Mouse (Mus musculus): ENCODE data around the gene Ptgfrn. TPM values are rescaled to one million over a fixed set of nuclear protein-coding genes. Genes with fewer than 3 reads are reported as not detected.

Gene Ptgfrn
- total RNA-seq (2012; rRNA removed) (not detected in 2 replicates), polyA plus RNA-seq (2012; ENCODE audit: insufficient read depth in 1 of 2, insufficient read length in 2 of 2, low read depth in 1 of 2, low replicate concordance in 2 of 2, missing spikeins in 1 of 2) (not detected)

GRCm38 (mm10) chr3:101110043-101110837 is at the start of gene Ptgfrn:
Gene Ptgfrn, minus strand, starts transcription at chr3:101110278.
- H3K79me2 ChIP-seq (ENCODE audit: control insufficient read depth, insufficient read depth, low read length, poor library complexity), result no peaks in the 10 kb centered on the region

GRCm38 (mm10) chr3:101159701-101160100 is 49.6 kb upstream of the Ptgfrn start:
- H3K4me1 ChIP-seq (ENCODE audit: control insufficient read depth in 1 of 2, insufficient read depth in 2 of 2, low read length in 2 of 2), result no peaks in the 10 kb centered on the region
- no peaks in the 10 kb centered on the region for H3K36me3 ChIP-seq (ENCODE audit: control insufficient read depth in 1 of 2, insufficient read depth in 2 of 2, low read length in 2 of 2)
- TF ChIP-seq USF1 (IDR thresholded peaks at IDR 0.05; ENCODE audit: low read depth, low read length), result no peak
- no peak for TF ChIP-seq MYB (IDR thresholded peaks at IDR 0.05; ENCODE audit: low read depth, low read length)
- TF ChIP-seq CTCF (IDR thresholded peaks at IDR 0.05 in 2 of 3, conservative IDR thresholded peaks at IDR 0.05 in 1 of 3; ENCODE audit: control insufficient read depth in 1 of 3, insufficient read depth in 1 of 3, low read depth in 2 of 3, low read length in 3 of 3, poor library complexity in 1 of 3, severe bottlenecking in 1 of 3), result no peak
- TF ChIP-seq POLR2A (IDR thresholded peaks at IDR 0.05; ENCODE audit: control insufficient read depth in 1 of 2, insufficient read depth in 1 of 2, low read depth in 1 of 2, low read length in 2 of 2, poor library complexity in 1 of 2), result no peak
- TF ChIP-seq ZMIZ1 (IDR thresholded peaks at IDR 0.05; ENCODE audit: low read depth, low read length), result no peak
- TF ChIP-seq GATA1 (IDR thresholded peaks at IDR 0.05; ENCODE audit: low read depth, low read length), result no peak
- no peak for TF ChIP-seq KAT2A (conservative IDR thresholded peaks at IDR 0.05; ENCODE audit: low read depth, low read length)
- TF ChIP-seq E2F4 (IDR thresholded peaks at IDR 0.05; ENCODE audit: borderline replicate concordance, low read depth, low read length), result no peak
- TF ChIP-seq RAD21 (IDR thresholded peaks at IDR 0.05; ENCODE audit: low read depth, low read length), result no peak
- TF ChIP-seq POLR2AphosphoS5 (IDR thresholded peaks at IDR 0.05; ENCODE audit: borderline replicate concordance, low read depth, low read length), result no peak
- no peak for TF ChIP-seq TBP (IDR thresholded peaks at IDR 0.05; ENCODE audit: low read depth, low read length)
- no peak for TF ChIP-seq GABPA (IDR thresholded peaks at IDR 0.05; ENCODE audit: low read depth, low read length)
- no peak for TF ChIP-seq POLR2AphosphoS2 (IDR thresholded peaks at IDR 0.05; ENCODE audit: low read length)
- TF ChIP-seq MAX (IDR thresholded peaks at IDR 0.05; ENCODE audit: low read length), result no peak
- TF ChIP-seq UBTF (IDR thresholded peaks at IDR 0.05; ENCODE audit: borderline replicate concordance, insufficient read depth, low read depth, low read length), result no peak
- no peak for TF ChIP-seq ETS1 (IDR thresholded peaks at IDR 0.05; ENCODE audit: low read depth, low read length)
- TF ChIP-seq MYC (IDR thresholded peaks at IDR 0.05; ENCODE audit: low read depth, low read length), result no peak
- no peak for TF ChIP-seq MAZ (IDR thresholded peaks at IDR 0.05; ENCODE audit: low read depth, low read length)
- TF ChIP-seq CHD1 (IDR thresholded peaks at IDR 0.05; ENCODE audit: low read depth, low read length), result no peak
- no peak overlapping the region for H3K9ac ChIP-seq (ENCODE audit: control insufficient read depth, low read depth, low read length, poor library complexity, severe bottlenecking)
- H3K27ac ChIP-seq (ENCODE audit: control insufficient read depth, low read depth, low read length), result no peak overlapping the region
- H3K4me3 ChIP-seq (ENCODE audit: control insufficient read depth in 1 of 2, insufficient read depth in 1 of 2, low read depth in 2 of 2, low read length in 2 of 2), result no peak overlapping the region
- DNase-seq (ENCODE audit: low read depth, low spot score), result no peak
- no peaks in the 10 kb centered on the region for H3K9me3 ChIP-seq (replicated peaks; ENCODE audit: insufficient read depth, low read length)
- no peaks in the 10 kb centered on the region for H3K79me2 ChIP-seq (ENCODE audit: control insufficient read depth, insufficient read depth, low read length, poor library complexity)
- H3K27me3 ChIP-seq (ENCODE audit: control insufficient read depth in 1 of 2, insufficient read depth in 2 of 2, low read length in 2 of 2), result no peaks in the 10 kb centered on the region

More at GRCm38 (mm10) chr3:101110043-101110837, at the start of gene Ptgfrn:
- Histone ChIP-seq H3K4me3 (ENCODE audit: control insufficient read depth in 1 of 2, insufficient read depth in 1 of 2, low read depth in 2 of 2, low read length in 2 of 2) (no peak within 1 kb of the TSS), H3K27me3 (ENCODE audit: control insufficient read depth in 1 of 2, insufficient read depth in 2 of 2, low read length in 2 of 2) (no peaks in the 10 kb centered on the region), H3K9ac (ENCODE audit: control insufficient read depth, low read depth, low read length, poor library complexity, severe bottlenecking) (no peak within 1 kb of the TSS), H3K27ac (ENCODE audit: control insufficient read depth, low read depth, low read length) (no peak within 1 kb of the TSS), H3K36me3 (ENCODE audit: control insufficient read depth in 1 of 2, insufficient read depth in 2 of 2, low read length in 2 of 2) (no peaks in the 10 kb centered on the region), H3K9me3 (replicated peaks; ENCODE audit: insufficient read depth, low read length) (no peaks in the 10 kb centered on the region), H3K4me1 (ENCODE audit: control insufficient read depth in 1 of 2, insufficient read depth in 2 of 2, low read length in 2 of 2) (no peaks in the 10 kb centered on the region)
- no peak for DNase-seq (ENCODE audit: low read depth, low spot score)
- TF ChIP-seq GABPA (IDR thresholded peaks at IDR 0.05; ENCODE audit: low read depth, low read length) (no peak), TCF12 (IDR thresholded peaks at IDR 0.05; ENCODE audit: low read depth, low read length) (no peak), ZMIZ1 (IDR thresholded peaks at IDR 0.05; ENCODE audit: low read depth, low read length) (no peak), ELF1 (IDR thresholded peaks at IDR 0.05; ENCODE audit: low read depth, low read length) (no peak), ZKSCAN1 (IDR thresholded peaks at IDR 0.05; ENCODE audit: low read depth, low read length) (no peak), USF1 (IDR thresholded peaks at IDR 0.05; ENCODE audit: low read depth, low read length) (no peak), ZC3H11A (IDR thresholded peaks at IDR 0.05; ENCODE audit: low read depth, low read length) (no peak), SMC3 (IDR thresholded peaks at IDR 0.05; ENCODE audit: low read depth, low read length) (no peak), TAL1 (IDR thresholded peaks at IDR 0.05; ENCODE audit: low read length) (no peak), TBP (IDR thresholded peaks at IDR 0.05; ENCODE audit: low read depth, low read length) (no peak), MEF2A (IDR thresholded peaks at IDR 0.05; ENCODE audit: extremely low read depth, insufficient replicate concordance, low read depth, low read length, poor library complexity, severe bottlenecking) (no peak), CHD1 (IDR thresholded peaks at IDR 0.05; ENCODE audit: low read depth, low read length) (no peak)
